Mouse (Mus musculus) bone marrow, adult 2 months (tissue): ENCODE data around the gene Gm10718.
"Not testable (repeated sequence)": the region's sequence is repeated elsewhere in the genome, so short reads cannot be mapped to it uniquely, and the experiment has no call there.

Experiments
- CTCF ChIP-seq: fragments of 200-500 bp; IDR thresholded peaks from 2 replicates; pipeline ENCODE4 v1.5.1; 2011; ENCODE audit warnings: low read length, control low read depth; ENCODE audit not compliant: control insufficient read depth, insufficient read depth
- POLR2A ChIP-seq: fragments of 200-500 bp; IDR thresholded peaks from 2 replicates; pipeline ENCODE4 v1.6.1; 2011; ENCODE audit warnings: low read depth, mild to moderate bottlenecking, control low read depth, low read length, borderline replicate concordance; ENCODE audit not compliant: control insufficient read depth

DNA sequence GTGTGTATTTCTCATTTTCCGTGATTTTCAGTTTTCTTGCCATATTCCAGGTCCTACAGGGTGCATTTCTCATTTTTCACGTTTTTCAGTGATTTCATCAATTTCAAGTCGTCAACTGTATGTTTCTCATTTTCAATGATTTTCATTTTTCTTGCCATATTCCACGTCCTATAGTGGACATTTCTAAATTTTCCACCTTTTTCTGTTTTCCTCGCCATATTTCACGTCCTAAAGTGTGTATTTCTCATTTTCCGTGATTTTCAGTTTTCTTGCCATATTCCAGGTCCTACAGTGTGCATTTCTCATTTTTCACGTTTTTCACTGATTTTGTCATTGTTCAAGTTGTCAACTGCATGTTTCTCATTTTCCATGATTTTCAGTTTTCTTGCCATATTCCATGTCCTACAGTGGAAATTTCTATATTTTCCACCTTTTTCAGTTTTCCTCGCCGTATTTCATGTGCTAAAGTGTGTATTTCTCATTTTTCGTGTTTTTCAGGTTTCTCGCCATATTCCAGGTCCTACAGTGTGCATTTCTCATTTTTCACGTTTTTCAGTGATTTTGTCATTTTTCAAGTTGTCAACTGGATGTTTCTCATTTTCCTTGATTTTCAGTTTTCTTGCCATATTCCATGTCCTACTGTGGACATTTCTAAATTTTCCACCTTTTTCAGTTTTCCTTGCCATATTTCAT lies 885 bp upstream of the Gm10718 start:
- TF ChIP-seq POLR2A, CTCF: not testable (repeated sequence)
